Mouse (Mus musculus) heart, embryonic 13.5 days (tissue): ENCODE measurements around the gene Ddx21. TPM values are rescaled to one million over a fixed set of nuclear protein-coding genes. Genes with fewer than 3 reads are reported as not detected.
"Not testable (repeated sequence)": the region's sequence is repeated elsewhere in the genome, so short reads cannot be mapped to it uniquely, and the experiment has no call there.

Source experiments
- ATAC-seq: fragments of 200-750 bp; cut with Nextera tagmentation; 2 replicates; pipeline ENCODE4 v1.8.0; 2017; ENCODE audit warnings: moderate TSS enrichment; ENCODE audit not compliant: insufficient number of reproducible peaks, low FRiP score, low TSS enrichment; ENCODE audit errors: extremely low read depth
- H3K27ac ChIP-seq: fragments of 300-500 bp; sonication (generic); replicated peaks from 2 replicates; pipeline ENCODE4 v1.5.1; 2015; ENCODE audit warnings: moderate library complexity, mild to moderate bottlenecking, inconsistent platforms
- H3K27me3 ChIP-seq: fragments of 300-500 bp; sonication (generic); replicated peaks from 2 replicates; pipeline ENCODE4 v1.6.1; 2015; ENCODE audit warnings: mild to moderate bottlenecking, inconsistent platforms
- H3K36me3 ChIP-seq: fragments of 300-500 bp; sonication (generic); 2 replicates; pipeline ENCODE4 v1.6.1; 2015; ENCODE audit warnings: mild to moderate bottlenecking, inconsistent platforms
- H3K4me1 ChIP-seq: fragments of 300-500 bp; sonication (generic); 2 replicates; pipeline ENCODE4 v1.6.1; 2015; ENCODE audit warnings: inconsistent platforms
- H3K4me2 ChIP-seq: fragments of 300-500 bp; sonication (generic); 2 replicates; pipeline ENCODE4 v1.6.1; 2015; ENCODE audit warnings: inconsistent platforms, mild to moderate bottlenecking, moderate library complexity
- H3K4me3 ChIP-seq: fragments of 300-500 bp; sonication (generic); 2 replicates; pipeline ENCODE4 v1.5.1; 2015; ENCODE audit warnings: moderate library complexity, mild to moderate bottlenecking, inconsistent platforms
- H3K9ac ChIP-seq: fragments of 300-500 bp; sonication (generic); 2 replicates; pipeline ENCODE4 v1.6.1; 2015; ENCODE audit warnings: inconsistent platforms, mild to moderate bottlenecking, moderate library complexity
- H3K9me3 ChIP-seq: fragments of 300-500 bp; sonication (generic); 2 replicates; pipeline ENCODE4 v1.6.1; 2016; ENCODE audit warnings: inconsistent platforms
- WGBS: fragments of 180-500 bp; shearing (Covaris S2); methylation state at CpG from one replicate; pipeline ENCODE4 v1.1.7; 2015; ENCODE audit warnings: mixed read lengths; 5-methylcytosine and 5-hydroxymethylcytosine counted together
- polyA plus RNA-seq: library from polyadenylated mRNA; unstranded; fragments of >200 nt; fragmentation: Nextera tagmentation; extraction: Ambion mirVana; gene quantifications from 2 replicates; pipeline ENCODE4 v1.2.1, GENCODE M21; 2015

The Ddx21 gene
- polyA plus RNA-seq = 11.3 and 12.2 TPM in 2 replicates

GRCm38 (mm10) chr10:62602177-62603040 is at the start of gene Ddx21:
Gene Ddx21 (minus strand): TSS chr10:62602281.
- Histone ChIP-seq H3K9ac (peak within 1 kb of the TSS; percentile 87), H3K4me1 (peaks cover 23% of the 10 kb centered on the region), H3K9me3 (no peaks in the 10 kb centered on the region), H3K4me2 (peak within 1 kb of the TSS; percentile 96), H3K36me3 (peaks cover 15% of the 10 kb centered on the region), H3K27ac (peak within 1 kb of the TSS; percentile 66), H3K4me3 (peak within 1 kb of the TSS; percentile 68), H3K27me3 (no peaks in the 10 kb centered on the region)
- peak; percentile 77 for ATAC-seq
- 5% methylated on average over 53 of the region's 53 CpGs for WGBS

GRCm38 (mm10) chr10:62650881-62651810 is 49.1 kb upstream of the Ddx21 start, which contains the start of gene Ddx50:
Gene Ddx50 (minus strand): TSS chr10:62651218.
- ATAC-seq = peak; percentile 96
- under 1% methylated on average over 80 of the region's 89 CpGs for WGBS
- H3K4me1 ChIP-seq = peaks cover 19% of the 10 kb centered on the region
- peak within 1 kb of the TSS; percentile 94 for H3K9ac ChIP-seq
- peak within 1 kb of the TSS; percentile 87 for H3K4me3 ChIP-seq
- peaks cover 15% of the 10 kb centered on the region for H3K36me3 ChIP-seq
- H3K27ac ChIP-seq = peak within 1 kb of the TSS; percentile 97
- H3K9me3 ChIP-seq = no peaks in the 10 kb centered on the region
- H3K27me3 ChIP-seq = no peaks in the 10 kb centered on the region
- peak within 1 kb of the TSS; percentile 84 for H3K4me2 ChIP-seq

DNA sequence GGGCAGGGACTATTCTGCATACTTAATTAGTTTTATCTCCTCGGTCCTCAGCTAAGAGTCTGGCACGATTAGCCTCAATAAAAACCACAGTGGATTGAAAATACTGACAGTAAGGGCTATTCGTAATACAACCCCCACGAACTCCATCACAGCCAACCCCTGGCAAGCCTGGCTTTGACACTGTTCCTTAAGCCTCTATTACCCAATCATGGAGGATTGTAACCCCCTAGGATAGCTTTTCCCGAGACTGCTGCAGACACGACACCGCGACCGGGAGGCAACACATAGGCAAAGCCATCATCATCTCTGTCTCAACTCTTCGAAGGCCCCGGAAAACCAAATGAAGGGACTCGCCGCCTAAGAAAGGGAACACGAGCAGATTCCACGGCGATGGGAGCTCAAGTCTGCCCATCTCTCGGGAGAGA is 48.3 kb upstream of the Ddx21 start:
- Histone ChIP-seq H3K9me3 (no peaks in the 10 kb centered on the region), H3K27me3 (no peaks in the 10 kb centered on the region), H3K4me1 (peaks cover 19% of the 10 kb centered on the region), H3K36me3 (peaks cover 23% of the 10 kb centered on the region), H3K4me3 (peak overlapping the region; percentile 87), H3K9ac (peak overlapping the region; percentile 94), H3K4me2 (peak overlapping the region; percentile 84), H3K27ac (peak overlapping the region; percentile 97)
- no peak for ATAC-seq
- WGBS = 0% methylated on average over 17 of the region's 17 CpGs

DNA sequence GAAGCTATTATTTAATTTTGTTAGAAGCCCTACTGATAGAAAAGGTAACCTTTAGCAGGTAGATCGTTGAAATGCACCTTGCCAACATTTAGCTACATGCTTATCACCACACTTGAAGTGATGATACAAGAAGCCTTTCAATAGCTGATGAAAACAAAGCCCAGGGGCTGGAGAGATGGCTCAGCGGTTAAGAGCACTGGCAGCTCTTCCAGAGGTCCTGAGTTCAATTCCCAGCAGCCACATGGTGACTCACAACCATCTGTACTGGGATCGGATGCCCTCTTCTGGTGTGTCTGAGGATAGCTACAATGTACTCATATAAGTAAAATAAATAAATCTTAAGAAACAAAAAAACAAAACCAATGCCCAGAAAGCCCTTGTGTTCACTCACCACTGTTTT is 2.1 kb upstream of the Ddx21 start:
- Histone ChIP-seq H3K4me3 (no peak overlapping the region), H3K9me3 (no peaks in the 10 kb centered on the region), H3K27me3 (no peaks in the 10 kb centered on the region), H3K4me1 (peaks cover 19% of the 10 kb centered on the region), H3K27ac (no peak overlapping the region), H3K36me3 (no peaks in the 10 kb centered on the region; the same call in 1 of the 2 replicates), H3K4me2 (no peak overlapping the region), H3K9ac (no peak overlapping the region)
- ATAC-seq = no peak
- 69% methylated on average over 3 of the region's 3 CpGs for WGBS

- ATAC-seq = no peak
- WGBS = 86% methylated on average over 12 of the region's 12 CpGs
- peak overlapping the region; percentile 96; the same call in 1 of the 2 replicates for H3K4me2 ChIP-seq
These were observed 1.4 kb upstream of the Ddx21 start for GRCm38 (mm10) chr10:62603233-62604030.

DNA sequence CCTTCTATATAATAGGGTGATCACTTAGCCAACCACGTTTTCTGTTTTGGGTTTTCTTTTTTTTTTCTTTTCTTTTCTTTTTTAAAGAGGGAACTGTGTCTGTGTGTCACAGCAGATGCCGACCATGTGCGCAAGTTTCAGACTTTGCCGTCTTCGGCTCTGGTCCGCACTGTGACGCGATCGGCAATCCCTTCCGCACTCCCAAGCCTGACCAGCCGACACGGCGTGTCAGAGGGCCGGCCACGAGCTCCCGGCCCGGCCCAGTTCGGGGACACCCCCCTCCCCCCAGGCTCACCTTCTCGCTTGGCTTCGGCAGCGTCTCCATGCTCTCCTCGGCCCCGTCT is 276 bp downstream of the Ddx21 start:
- peak overlapping the region; percentile 87 for H3K9ac ChIP-seq
- peaks cover 21% of the 10 kb centered on the region for H3K36me3 ChIP-seq
- H3K4me3 ChIP-seq = peak overlapping the region; percentile 68
- no peaks in the 10 kb centered on the region for H3K9me3 ChIP-seq
- H3K27ac ChIP-seq = peak overlapping the region; percentile 66
- H3K4me1 ChIP-seq = peaks cover 23% of the 10 kb centered on the region
- WGBS = 0% methylated on average over 23 of the region's 23 CpGs
- peak; percentile 26; the same call in 1 of the 2 replicates for ATAC-seq
- H3K27me3 ChIP-seq = no peaks in the 10 kb centered on the region
- H3K4me2 ChIP-seq = peak overlapping the region; percentile 96

More at GRCm38 (mm10) chr10:62603233-62604030, 1.4 kb upstream of the Ddx21 start:
- Histone ChIP-seq H3K9me3 (no peaks in the 10 kb centered on the region), H3K4me3 (no peak overlapping the region), H3K27ac (no peak overlapping the region), H3K36me3 (peaks cover 5% of the 10 kb centered on the region), H3K27me3 (no peaks in the 10 kb centered on the region), H3K9ac (0 out of 2 replicates have a peak overlapping the region, but pooled peaks have one; percentile 87), H3K4me1 (peaks cover 19% of the 10 kb centered on the region)

DNA sequence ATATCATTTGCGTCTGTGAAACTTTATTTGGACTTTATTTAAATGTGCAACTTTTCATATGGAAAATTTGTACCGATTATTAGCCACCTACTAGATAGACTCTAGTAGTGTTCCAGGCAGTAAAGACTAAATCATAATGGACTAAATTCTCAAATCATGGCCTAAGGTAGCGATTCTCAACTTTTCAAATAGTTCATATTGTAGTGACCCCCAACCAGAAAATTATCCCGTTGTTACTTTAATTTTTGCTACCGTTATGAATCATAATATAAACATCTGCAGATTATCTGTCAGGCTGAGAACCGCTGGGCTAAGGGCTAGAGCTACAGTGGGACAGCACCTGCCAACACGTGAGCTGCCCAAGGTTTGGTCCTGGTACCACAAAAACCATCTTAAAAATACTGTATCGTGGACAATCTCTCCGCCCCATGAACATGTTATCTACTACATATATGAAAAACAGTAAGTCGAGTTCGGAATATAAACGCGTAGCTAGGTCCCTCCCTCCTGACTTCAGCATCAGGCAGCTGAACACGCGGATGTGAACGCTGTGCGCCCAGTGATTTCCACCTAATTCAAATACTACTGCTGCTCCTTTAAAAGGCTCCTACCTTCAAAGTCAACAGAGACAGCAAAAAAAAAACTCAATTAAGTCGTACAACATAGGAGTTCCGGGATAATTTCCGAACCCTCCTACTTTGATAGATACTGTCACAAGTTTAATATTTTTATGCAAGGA is 859 bp downstream of the Ddx21 start:
- Histone ChIP-seq H3K4me2 (peak overlapping the region; percentile 96), H3K9ac (peak overlapping the region; percentile 87), H3K4me3 (peak overlapping the region; percentile 68), H3K9me3 (no peaks in the 10 kb centered on the region), H3K27me3 (no peaks in the 10 kb centered on the region), H3K36me3 (peaks cover 24% of the 10 kb centered on the region), H3K4me1 (peaks cover 23% of the 10 kb centered on the region), H3K27ac (no peak overlapping the region)
- WGBS = 8% methylated on average over 20 of the region's 20 CpGs
- ATAC-seq = no peak

DNA sequence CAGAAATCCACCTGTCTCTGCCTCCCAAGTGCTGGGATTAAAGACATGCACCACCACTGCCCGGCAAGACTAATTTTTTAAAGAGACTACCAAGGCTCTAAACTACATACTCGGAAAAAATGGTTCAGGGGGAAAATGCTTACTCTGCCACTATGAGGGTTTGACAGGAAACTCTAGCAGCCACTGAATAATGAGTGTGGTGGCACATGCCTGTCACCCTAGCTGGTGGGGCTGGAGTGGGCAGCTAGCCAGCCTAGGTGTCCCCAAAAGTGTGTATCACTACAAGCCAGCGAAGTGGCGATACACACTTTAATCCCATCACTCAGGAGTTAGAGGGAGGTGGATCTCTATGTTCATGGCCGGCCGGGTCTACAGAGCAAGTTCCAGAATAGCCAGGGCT is 2.0 kb downstream of the Ddx21 start:
- WGBS = 88% methylated on average over 6 of the region's 6 CpGs
- peak overlapping the region; percentile 50; the same call in 1 of the 2 replicates for H3K9ac ChIP-seq
- H3K9me3 ChIP-seq = no peaks in the 10 kb centered on the region
- H3K4me2 ChIP-seq = peak overlapping the region; percentile 96; the same call in 1 of the 2 replicates
- H3K36me3 ChIP-seq = peaks cover 35% of the 10 kb centered on the region
- no peak overlapping the region for H3K4me3 ChIP-seq
- H3K27ac ChIP-seq = no peak overlapping the region
- no peak for ATAC-seq
- H3K27me3 ChIP-seq = no peaks in the 10 kb centered on the region
- peaks cover 23% of the 10 kb centered on the region for H3K4me1 ChIP-seq

DNA sequence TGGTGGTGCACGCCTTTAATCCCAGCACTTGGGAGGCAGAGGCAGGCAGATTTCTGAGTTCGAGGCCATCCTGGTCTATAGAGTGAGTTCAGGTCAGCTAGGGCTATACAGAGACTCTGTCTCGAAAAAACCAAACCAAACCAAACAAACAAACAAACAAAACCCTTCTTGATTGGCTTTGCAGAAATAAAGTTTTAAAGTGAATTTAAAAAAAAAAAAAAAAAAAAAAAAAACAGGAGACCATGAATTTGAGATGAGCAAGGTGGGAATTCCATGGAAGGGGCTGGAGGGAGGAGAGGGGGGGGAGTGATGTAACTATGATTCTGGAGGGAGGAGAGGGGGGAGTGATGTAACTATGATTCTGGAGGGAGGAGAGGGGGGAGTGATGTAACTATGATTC is 2.8 kb downstream of the Ddx21 start:
- WGBS = 90% methylated on average over 3 of the region's 3 CpGs
- H3K27me3 ChIP-seq, H3K4me3 ChIP-seq, ATAC-seq, H3K4me2 ChIP-seq, H3K9ac ChIP-seq, H3K9me3 ChIP-seq, H3K27ac ChIP-seq: not testable (repeated sequence)
- H3K36me3 ChIP-seq = peaks cover 43% of the 10 kb centered on the region
- peaks cover 23% of the 10 kb centered on the region for H3K4me1 ChIP-seq

DNA sequence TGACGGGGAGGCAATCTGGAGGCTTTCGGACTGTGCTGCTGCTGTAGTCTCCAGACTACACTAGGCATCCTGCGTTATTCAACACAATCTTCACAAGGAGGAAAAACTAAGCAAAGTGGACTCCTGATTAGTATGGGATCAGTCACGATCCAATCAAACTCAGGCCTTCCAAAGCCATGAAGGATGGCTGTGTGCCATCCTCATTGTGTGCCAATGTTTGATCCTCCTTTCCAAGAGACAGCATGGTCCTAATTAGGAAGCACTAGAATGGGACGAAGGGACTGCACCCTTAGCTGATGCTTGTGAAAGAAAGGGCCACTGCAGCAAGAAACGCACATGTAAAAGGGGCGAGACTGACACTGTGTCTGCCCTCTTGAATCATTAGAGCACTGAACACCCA is 9.6 kb downstream of the Ddx21 start:
- H3K4me2 ChIP-seq = no peak overlapping the region
- H3K27me3 ChIP-seq = no peaks in the 10 kb centered on the region
- H3K27ac ChIP-seq = no peak overlapping the region; the same call in 1 of the 2 replicates
- 89% methylated on average over 7 of the region's 7 CpGs for whole genome bisulfite sequencing
- H3K9ac ChIP-seq = no peak overlapping the region
- H3K4me3 ChIP-seq = no peak overlapping the region
- no peaks in the 10 kb centered on the region for H3K9me3 ChIP-seq
- H3K4me1 ChIP-seq = peaks cover 10% of the 10 kb centered on the region
- peaks cover 95% of the 10 kb centered on the region for H3K36me3 ChIP-seq
- no peak for ATAC-seq
